Mouse (Mus musculus): ENCODE measurements at regions not wholly inside any gene's neighbourhood (a gene's known extent, or its start where the extent isn't known, plus 50 kb on each side); places are given as distances from the start of the nearest gene placed in this dataset.

GRCm38 (mm10) chr9:94289546-94289945 lies 248.3 kb downstream of the 1190002N15Rik start:
- no peaks in the 10 kb centered on the region for H3K27me3 ChIP-seq (ENCODE audit: insufficient read depth, poor library complexity, severe bottlenecking)
- DNase-seq (ENCODE audit: low spot score): no peak
- H3K4me1 ChIP-seq: peaks cover 3% of the 10 kb centered on the region; the same call in 1 of the 2 replicates
- no peak overlapping the region for H3K4me3 ChIP-seq
- H3K36me3 ChIP-seq: no peaks in the 10 kb centered on the region
- H3K9me3 ChIP-seq: no peaks in the 10 kb centered on the region
- no peak overlapping the region for H3K27ac ChIP-seq

GRCm38 (mm10) chr9:94287559-94287958 lies 250.3 kb downstream of the 1190002N15Rik start:
- H3K27ac ChIP-seq: no peak overlapping the region
- H3K4me1 ChIP-seq: peaks cover 3% of the 10 kb centered on the region; the same call in 1 of the 2 replicates
- H3K9me3 ChIP-seq: no peaks in the 10 kb centered on the region
- no peaks in the 10 kb centered on the region for H3K36me3 ChIP-seq
- DNase-seq (ENCODE audit: low spot score): no peak
- no peak overlapping the region for H3K4me3 ChIP-seq
- 42% methylated on average over 2 of the region's 2 CpGs for WGBS
- H3K27me3 ChIP-seq (ENCODE audit: insufficient read depth, poor library complexity, severe bottlenecking): no peaks in the 10 kb centered on the region

GRCm38 (mm10) chr9:94278657-94279585 lies 259.0 kb downstream of the 1190002N15Rik start:
- H3K27me3 ChIP-seq (ENCODE audit: insufficient read depth, poor library complexity, severe bottlenecking): no peaks in the 10 kb centered on the region
- 76% methylated on average over 4 of the region's 4 CpGs for WGBS
- H3K4me1 ChIP-seq: no peaks in the 10 kb centered on the region; the same call in 1 of the 2 replicates
- no peak overlapping the region for H3K27ac ChIP-seq
- no peak overlapping the region for H3K4me3 ChIP-seq
- H3K9me3 ChIP-seq: no peaks in the 10 kb centered on the region
- H3K36me3 ChIP-seq: no peaks in the 10 kb centered on the region
- no peak for DNase-seq (ENCODE audit: low spot score)

GRCm38 (mm10) chr9:94277096-94277495 lies 260.8 kb downstream of the 1190002N15Rik start:
- Histone ChIP-seq H3K4me1 (no peaks in the 10 kb centered on the region; the same call in 1 of the 2 replicates), H3K36me3 (no peaks in the 10 kb centered on the region), H3K4me3 (no peak overlapping the region), H3K27ac (no peak overlapping the region), H3K9me3 (no peaks in the 10 kb centered on the region), H3K27me3 (ENCODE audit: insufficient read depth, poor library complexity, severe bottlenecking) (no peaks in the 10 kb centered on the region)
- DNase-seq (ENCODE audit: low spot score): no peak
- 90% methylated on average over 3 of the region's 3 CpGs for whole genome bisulfite sequencing

GRCm38 (mm10) chr9:94269213-94269612 lies 268.7 kb downstream of the 1190002N15Rik start:
- no peaks in the 10 kb centered on the region for H3K4me1 ChIP-seq
- DNase-seq (ENCODE audit: low spot score): no peak
- WGBS: 84% methylated on average over 5 of the region's 5 CpGs

GRCm38 (mm10) chr9:94267243-94267642 lies 270.6 kb downstream of the 1190002N15Rik start:
- no peak overlapping the region for H3K4me3 ChIP-seq
- H3K4me1 ChIP-seq: no peaks in the 10 kb centered on the region
- H3K27me3 ChIP-seq (ENCODE audit: insufficient read depth, poor library complexity, severe bottlenecking): no peaks in the 10 kb centered on the region
- DNase-seq (ENCODE audit: low spot score): no peak
- no peaks in the 10 kb centered on the region for H3K9me3 ChIP-seq
- 83% methylated on average over 1 of the region's 1 CpGs for WGBS
- H3K36me3 ChIP-seq: no peaks in the 10 kb centered on the region
- H3K27ac ChIP-seq: no peak overlapping the region

More at GRCm38 (mm10) chr9:94269213-94269612, 268.7 kb downstream of the 1190002N15Rik start:
- no peak overlapping the region for H3K4me3 ChIP-seq
- H3K27me3 ChIP-seq (ENCODE audit: insufficient read depth, poor library complexity, severe bottlenecking): no peaks in the 10 kb centered on the region
- H3K9me3 ChIP-seq: no peaks in the 10 kb centered on the region
- H3K27ac ChIP-seq: no peak overlapping the region
- no peaks in the 10 kb centered on the region for H3K36me3 ChIP-seq

GRCm38 (mm10) chr9:94239479-94240241 lies 298.2 kb downstream of the 1190002N15Rik start:
- no peak for DNase-seq (ENCODE audit: low spot score)

GRCm38 (mm10) chr9:94238565-94238964 lies 299.3 kb downstream of the 1190002N15Rik start:
- H3K4me1 ChIP-seq: no peaks in the 10 kb centered on the region
- DNase-seq (ENCODE audit: low spot score): no peak
- H3K27me3 ChIP-seq (ENCODE audit: insufficient read depth, poor library complexity, severe bottlenecking): no peaks in the 10 kb centered on the region
- no peaks in the 10 kb centered on the region for H3K9me3 ChIP-seq
- H3K27ac ChIP-seq: no peak overlapping the region
- no peaks in the 10 kb centered on the region for H3K36me3 ChIP-seq
- H3K4me3 ChIP-seq: no peak overlapping the region

More at GRCm38 (mm10) chr9:94239479-94240241, 298.2 kb downstream of the 1190002N15Rik start:
- H3K4me3 ChIP-seq: no peak overlapping the region
- no peaks in the 10 kb centered on the region for H3K9me3 ChIP-seq
- no peaks in the 10 kb centered on the region for H3K36me3 ChIP-seq
- H3K27ac ChIP-seq: no peak overlapping the region
- H3K4me1 ChIP-seq: no peaks in the 10 kb centered on the region
- 85% methylated on average over 8 of the region's 8 CpGs for WGBS
- H3K27me3 ChIP-seq (ENCODE audit: insufficient read depth, poor library complexity, severe bottlenecking): no peaks in the 10 kb centered on the region

GRCm38 (mm10) chr9:94229537-94229936 lies 308.3 kb downstream of the 1190002N15Rik start:
- no peak for DNase-seq (ENCODE audit: low spot score)
- WGBS: 80% methylated on average over 2 of the region's 2 CpGs

GRCm38 (mm10) chr9:94219116-94219515 lies 318.8 kb downstream of the 1190002N15Rik start:
- Histone ChIP-seq H3K4me1 (peaks cover 5% of the 10 kb centered on the region; the same call in 1 of the 2 replicates), H3K4me3 (no peak overlapping the region), H3K9me3 (no peaks in the 10 kb centered on the region), H3K27me3 (ENCODE audit: insufficient read depth, poor library complexity, severe bottlenecking) (no peaks in the 10 kb centered on the region), H3K36me3 (no peaks in the 10 kb centered on the region), H3K27ac (no peak overlapping the region)
- no peak for DNase-seq (ENCODE audit: low spot score)
- WGBS: 61% methylated on average over 2 of the region's 2 CpGs

More at GRCm38 (mm10) chr9:94229537-94229936, 308.3 kb downstream of the 1190002N15Rik start:
- no peaks in the 10 kb centered on the region for H3K4me1 ChIP-seq
- no peaks in the 10 kb centered on the region for H3K27me3 ChIP-seq (ENCODE audit: insufficient read depth, poor library complexity, severe bottlenecking)
- no peak overlapping the region for H3K4me3 ChIP-seq
- no peaks in the 10 kb centered on the region for H3K36me3 ChIP-seq
- H3K27ac ChIP-seq: no peak overlapping the region
- H3K9me3 ChIP-seq: no peaks in the 10 kb centered on the region

GRCm38 (mm10) chr9:94216414-94217279 lies 321.2 kb downstream of the 1190002N15Rik start:
- WGBS: 57% methylated on average over 8 of the region's 8 CpGs
- H3K4me3 ChIP-seq: no peak overlapping the region
- no peaks in the 10 kb centered on the region for H3K27me3 ChIP-seq (ENCODE audit: insufficient read depth, poor library complexity, severe bottlenecking)
- peaks cover 5% of the 10 kb centered on the region; the same call in 1 of the 2 replicates for H3K4me1 ChIP-seq
- no peaks in the 10 kb centered on the region for H3K36me3 ChIP-seq
- H3K27ac ChIP-seq: no peak overlapping the region
- H3K9me3 ChIP-seq: no peaks in the 10 kb centered on the region
- DNase-seq (ENCODE audit: low spot score): peak; percentile 78

- H3K36me3 ChIP-seq: no peaks in the 10 kb centered on the region
- WGBS: 73% methylated on average over 9 of the region's 9 CpGs
- no peaks in the 10 kb centered on the region for H3K9me3 ChIP-seq
- no peaks in the 10 kb centered on the region for H3K27me3 ChIP-seq (ENCODE audit: insufficient read depth, poor library complexity, severe bottlenecking)
- 0 out of 2 replicates have a peak, but pooled peaks cover 4% of the 10 kb centered on the region for H3K4me1 ChIP-seq
- DNase-seq (ENCODE audit: low spot score): no peak
- no peak overlapping the region for H3K4me3 ChIP-seq
- no peak overlapping the region for H3K27ac ChIP-seq
Observed at GRCm38 (mm10) chr9:94210467-94211249, 327.2 kb downstream of the 1190002N15Rik start.

All from heart, embryonic 10.5 days (tissue).